ENCODE assay signal across 21 mouse cellular contexts in the genomic region with DNA sequence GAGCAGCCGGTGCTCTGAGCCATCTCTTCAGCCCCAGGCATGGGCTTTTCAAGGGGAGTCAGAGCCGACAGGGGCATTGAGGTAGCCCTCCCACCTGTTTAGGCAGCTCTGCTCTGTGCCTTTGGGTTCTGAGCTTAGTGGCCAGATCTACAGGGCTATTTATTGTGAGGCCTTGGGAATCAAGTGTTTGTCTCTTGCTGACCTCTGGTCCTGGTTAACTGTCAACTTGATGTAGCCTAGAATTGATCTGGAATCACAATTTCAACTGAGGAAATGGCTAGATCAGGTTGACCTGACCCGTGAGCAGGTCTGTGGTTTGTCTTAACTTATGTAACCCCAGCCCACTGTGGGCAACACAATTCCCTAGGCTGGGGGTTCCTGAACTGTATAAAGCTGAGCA. TPM values are rescaled to one million over a fixed set of nuclear protein-coding genes. Genes with fewer than 3 reads are reported as not detected.
DNase-seq lines count a peak whose midpoint lies in the region; ATAC-seq and TF ChIP-seq lines count a peak whose summit lies in the region.
"Had no signal": no experiment of that assay in that cellular context is flagged by ENCODE, and none has a peak within 500 bp of the region (broad histone marks: within the 10 kb centered on the region; RNA-seq: fewer than 3 reads in every experiment).

No protein-coding gene starts in this region.

- H3K36me3 ChIP-seq in forebrain, embryonic 10.5 days (replicated peaks) = peaks cover 52% of the 10 kb centered on the region
- H3K36me3 ChIP-seq in forebrain, embryonic 15.5 days = peaks cover 46% of the 10 kb centered on the region
- H3K36me3 ChIP-seq in CH12.LX (replicated peaks in 1 of 2; ENCODE audit: control insufficient read depth in 1 of 2, insufficient read depth in 1 of 2, low read length in 1 of 2) (peaks cover 42 to 67% of the 10 kb centered on the region in 2 experiments), myocyte (ENCODE audit: control insufficient read depth, insufficient read depth) (no peaks in the 10 kb centered on the region)

- in situ Hi-C loops in CH12.LX (cut with MboI; ENCODE audit: low pct_ligation_motif_present, low pct_unique_long_range_greater_than_20kb, low sequenced_read_pairs) = loop anchor here (5.0 to 25.0 kb wide), 2 partner anchors 167 to 552 kb away; partner anchors contain the start of gene Pgd

- no peaks in the 10 kb centered on the region for H3K27me3 ChIP-seq in forebrain, embryonic 10.5 days (ENCODE audit: poor library complexity, severe bottlenecking)
- no peaks in the 10 kb centered on the region for H3K27me3 ChIP-seq in forebrain, embryonic 15.5 days
- H3K27me3 ChIP-seq in CH12.LX (replicated peaks) (no peaks in the 10 kb centered on the region), myocyte (ENCODE audit: control insufficient read depth, insufficient read depth, insufficient read length) (no peaks in the 10 kb centered on the region)
- H3K27me3 ChIP-seq: embryonic facial prominence, embryonic 12.5 days; forebrain, embryonic 12.5 days; Patski had no signal

- 0 out of 2 replicates have a peak overlapping the region, but pooled peaks have one; percentile 20 for H3K27ac ChIP-seq in forebrain, embryonic 10.5 days
- H3K27ac ChIP-seq in forebrain, embryonic 15.5 days (replicated peaks) = no peak overlapping the region
- no peak overlapping the region for H3K27ac ChIP-seq in CH12.LX (ENCODE audit: insufficient read depth, low read depth)
- H3K27ac ChIP-seq: embryonic facial prominence, embryonic 10.5 days; embryonic facial prominence, embryonic 12.5 days; forebrain, embryonic 12.5 days had no signal

- H3K4me3 ChIP-seq in forebrain, embryonic 10.5 days = no peak overlapping the region
- H3K4me3 ChIP-seq in forebrain, embryonic 15.5 days = no peak overlapping the region
- no peak overlapping the region for H3K4me3 ChIP-seq in CH12.LX (replicated peaks in 1 of 3; ENCODE audit: low read depth in 2 of 3, low read length in 2 of 3, poor library complexity in 1 of 3)
- H3K4me3 ChIP-seq in myocyte = no peak overlapping the region
- H3K4me3 ChIP-seq: embryonic facial prominence, embryonic 10.5 days; embryonic facial prominence, embryonic 12.5 days; forebrain, embryonic 12.5 days had no signal

- no peak for DNase-seq in forebrain, embryonic 10.5 days (ENCODE audit: extremely low spot score, low spot score)
- no peak for DNase-seq in CH12.LX (ENCODE audit: extremely low read depth)
- DNase-seq in neural tube, embryonic 10.5 days (ENCODE audit: extremely low spot score, low spot score) = no peak
- DNase-seq: adrenal gland, adult 8-10 months; adrenal gland, postnatal 14 days; adrenal gland, postnatal 36 days; B cell, adult 2 months; cerebellum, adult 11-12 months; cerebellum, adult 2 months; cerebellum, postnatal 10 days; cerebellum, postnatal 25 days; forebrain, postnatal 0 days had no signal

- no peak for TF ChIP-seq POLR2A in CH12.LX (IDR thresholded peaks at IDR 0.05; ENCODE audit: low read depth, low read length)
- no peak for TF ChIP-seq POLR2A in myocyte (IDR thresholded peaks at IDR 0.05; ENCODE audit: insufficient read length, low read depth)

- no peak for TF ChIP-seq EP300 in CH12.LX (IDR thresholded peaks at IDR 0.05; ENCODE audit: low read length)

- no peak overlapping the region for H3ac ChIP-seq in myocyte (ENCODE audit: control insufficient read depth, insufficient read length)

- 81% methylated on average over 3 of the region's 3 CpGs for WGBS in forebrain, embryonic 10.5 days
- 84% methylated on average over 3 of the region's 3 CpGs for WGBS in forebrain, embryonic 15.5 days

- H3K4me2 ChIP-seq in forebrain, embryonic 15.5 days (replicated peaks) = no peak overlapping the region
- H3K4me2 ChIP-seq in CH12.LX (ENCODE audit: insufficient read depth, low read depth, poor library complexity, severe bottlenecking) (no peak overlapping the region), myocyte (ENCODE audit: low read depth) (no peak overlapping the region)
- H3K4me2 ChIP-seq: embryonic facial prominence, embryonic 12.5 days; forebrain, embryonic 12.5 days had no signal

- H3K9me3 ChIP-seq in forebrain, embryonic 10.5 days = no peaks in the 10 kb centered on the region
- H3K9me3 ChIP-seq in forebrain, embryonic 15.5 days = no peaks in the 10 kb centered on the region
- H3K9me3 ChIP-seq in CH12.LX (replicated peaks; ENCODE audit: low read length) = peaks cover 3% of the 10 kb centered on the region
- H3K9me3 ChIP-seq: embryonic facial prominence, embryonic 12.5 days; forebrain, embryonic 12.5 days had no signal

- TF ChIP-seq CTCF in CH12.LX (conservative IDR thresholded peaks at IDR 0.05 in 1 of 2, IDR thresholded peaks at IDR 0.05 in 1 of 2; ENCODE audit: low read depth in 2 of 2, low read length in 2 of 2) = no peak

- no peak for TF ChIP-seq RAD21 in CH12.LX (IDR thresholded peaks at IDR 0.05; ENCODE audit: low read depth, low read length)

- ATAC-seq in forebrain, embryonic 15.5 days (replicated peaks) = no peak
- ATAC-seq: activated CD4-positive, CD25-positive, alpha-beta regulatory T cell, adult 4 months; CD4-positive, CD25-positive, alpha-beta regulatory T cell, adult 4 months; forebrain, embryonic 14.5 days; forebrain, postnatal 0 days; Patski had no signal

- H3K9ac ChIP-seq in forebrain, embryonic 15.5 days (replicated peaks) = no peak overlapping the region
- no peak overlapping the region for H3K9ac ChIP-seq in CH12.LX (ENCODE audit: insufficient read depth, low read depth)
- H3K9ac ChIP-seq: embryonic facial prominence, embryonic 12.5 days; forebrain, embryonic 12.5 days; forebrain, postnatal 0 days had no signal

- dilution Hi-C loops in CH12.LX (cut with MboI; ENCODE audit: extremely low pct_ligation_motif_present, extremely low pct_unique_long_range_greater_than_20kb, low sequenced_read_pairs) = no loop called here

- no peaks in the 10 kb centered on the region for H3K79me2 ChIP-seq in CH12.LX (replicated peaks; ENCODE audit: control insufficient read depth, extremely low read depth, insufficient read depth, poor library complexity, severe bottlenecking)
- no peaks in the 10 kb centered on the region for H3K79me2 ChIP-seq in myocyte (ENCODE audit: control insufficient read depth, insufficient read depth)

- H3K4me1 ChIP-seq in forebrain, embryonic 10.5 days = peaks cover 18% of the 10 kb centered on the region
- no peaks in the 10 kb centered on the region; the same call in 1 of the 2 replicates for H3K4me1 ChIP-seq in forebrain, embryonic 15.5 days
- peaks cover 0 to 14% of the 10 kb centered on the region in 2 experiments; a peak in 2 of 4 replicates for H3K4me1 ChIP-seq in CH12.LX (ENCODE audit: control insufficient read depth in 1 of 2, insufficient read depth in 2 of 2)
- H3K4me1 ChIP-seq: embryonic facial prominence, embryonic 12.5 days had no signal

TF ChIP-seq in CH12.LX, 34 proteins besides CTCF, POLR2A, EP300 and RAD21:
- TF ChIP-seq CHD2 (IDR thresholded peaks at IDR 0.05; ENCODE audit: low read length) = no peak
- TF ChIP-seq ETS1 (conservative IDR thresholded peaks at IDR 0.05; ENCODE audit: low read depth, low read length) = no peak
- TF ChIP-seq POLR2AphosphoS2 (IDR thresholded peaks at IDR 0.05; ENCODE audit: low read depth, low read length) = peak; percentile 76
- no peak for TF ChIP-seq MAX (IDR thresholded peaks at IDR 0.05; ENCODE audit: low read length)
- TF ChIP-seq SMC3 (IDR thresholded peaks at IDR 0.05; ENCODE audit: low read depth, low read length) = no peak
- TF ChIP-seq ZKSCAN1 (IDR thresholded peaks at IDR 0.05; ENCODE audit: borderline replicate concordance, low read depth, low read length) = no peak
- no peak for TF ChIP-seq USF1 (IDR thresholded peaks at IDR 0.05; ENCODE audit: low read depth, low read length)
- no peak for TF ChIP-seq RCOR1 (conservative IDR thresholded peaks at IDR 0.05; ENCODE audit: low read depth, low read length)
- no peak for TF ChIP-seq MAZ (IDR thresholded peaks at IDR 0.05; ENCODE audit: low read depth, low read length)

TF ChIP-seq in myocyte, 11 proteins besides CTCF, POLR2A, EP300 and RAD21:
- TF ChIP-seq POLR2AphosphoS2 (IDR thresholded peaks at IDR 0.05; ENCODE audit: insufficient read length, low read depth) (peak; percentile 2), MYOG (IDR thresholded peaks at IDR 0.05; ENCODE audit: control insufficient read depth in 1 of 3, insufficient read depth in 1 of 3, insufficient read length in 2 of 3, low read depth in 2 of 3) (no peak)

RNA-seq across cellular contexts. Expression of gene Pik3cd, which starts 12.2 kb away (rescaled TPM):
- polyA plus RNA-seq in forebrain, embryonic 10.5 days (2016; fragmentation: Nextera tagmentation; extraction: Ambion mirVana) = 4.3 and 4.6 TPM in 2 replicates
- polyA plus RNA-seq in forebrain, embryonic 15.5 days (2015; fragmentation: Nextera tagmentation; extraction: Ambion mirVana) = 16.5 and 18.2 TPM in 2 replicates
- total RNA-seq in CH12.LX (2012; rRNA removed) (84.0 and 95.0 TPM in 2 replicates), CH12.LX (2014; rRNA removed) (57.0 and 60.3 TPM in 2 replicates)
- polyA plus RNA-seq in CH12.LX (2012; ENCODE audit: insufficient read length, low read depth) (62.4 and 72.1 TPM in 2 replicates), myocyte (2012; fragmentation: generic; extraction: Trizol) (1.4 TPM)

RNA-seq across cellular contexts. Expression of gene Tmem201, which starts 23.3 kb away (rescaled TPM):
- polyA plus RNA-seq in forebrain, embryonic 10.5 days (2016; fragmentation: Nextera tagmentation; extraction: Ambion mirVana) = 38.7 and 42.7 TPM in 2 replicates
- polyA plus RNA-seq in forebrain, embryonic 15.5 days (2015; fragmentation: Nextera tagmentation; extraction: Ambion mirVana) = 39.8 and 40.8 TPM in 2 replicates
- total RNA-seq in CH12.LX (2012; rRNA removed) (16.2 and 18.0 TPM in 2 replicates), CH12.LX (2014; rRNA removed) (6.4 and 6.5 TPM in 2 replicates)
- polyA plus RNA-seq in CH12.LX (2012; ENCODE audit: insufficient read length, low read depth) (23.7 and 29.2 TPM in 2 replicates), myocyte (2012; fragmentation: generic; extraction: Trizol) (31.1 TPM)

RNA-seq across cellular contexts. Expression of gene Slc25a33, which starts 59.5 kb away (rescaled TPM):
- 13.4 and 15.0 TPM in 2 replicates for polyA plus RNA-seq in forebrain, embryonic 10.5 days (2016; fragmentation: Nextera tagmentation; extraction: Ambion mirVana)
- polyA plus RNA-seq in forebrain, embryonic 15.5 days (2015; fragmentation: Nextera tagmentation; extraction: Ambion mirVana) = 21.8 and 22.6 TPM in 2 replicates
- total RNA-seq in CH12.LX (2012; rRNA removed) (24.4 and 25.3 TPM in 2 replicates), CH12.LX (2014; rRNA removed) (32.3 and 35.5 TPM in 2 replicates)
- polyA plus RNA-seq in CH12.LX (2012; ENCODE audit: insufficient read length, low read depth) (32.4 and 33.3 TPM in 2 replicates), myocyte (2012; fragmentation: generic; extraction: Trizol) (34.3 TPM)
